Mouse (Mus musculus) left cerebral cortex, adult 9 months (tissue): ENCODE measurements around the gene Rab11fip5.
A peak's percentile ranks its signal among the peaks of the same experiment; 100 is the strongest.

Experiments
- DNase-seq, 2 experiments: peaks; one replicate each; pipeline ENCODE4 v3.0.0; 2022; ENCODE audit warnings: low spot score in 2 of 2

Rab11fip5 gene

DNA sequence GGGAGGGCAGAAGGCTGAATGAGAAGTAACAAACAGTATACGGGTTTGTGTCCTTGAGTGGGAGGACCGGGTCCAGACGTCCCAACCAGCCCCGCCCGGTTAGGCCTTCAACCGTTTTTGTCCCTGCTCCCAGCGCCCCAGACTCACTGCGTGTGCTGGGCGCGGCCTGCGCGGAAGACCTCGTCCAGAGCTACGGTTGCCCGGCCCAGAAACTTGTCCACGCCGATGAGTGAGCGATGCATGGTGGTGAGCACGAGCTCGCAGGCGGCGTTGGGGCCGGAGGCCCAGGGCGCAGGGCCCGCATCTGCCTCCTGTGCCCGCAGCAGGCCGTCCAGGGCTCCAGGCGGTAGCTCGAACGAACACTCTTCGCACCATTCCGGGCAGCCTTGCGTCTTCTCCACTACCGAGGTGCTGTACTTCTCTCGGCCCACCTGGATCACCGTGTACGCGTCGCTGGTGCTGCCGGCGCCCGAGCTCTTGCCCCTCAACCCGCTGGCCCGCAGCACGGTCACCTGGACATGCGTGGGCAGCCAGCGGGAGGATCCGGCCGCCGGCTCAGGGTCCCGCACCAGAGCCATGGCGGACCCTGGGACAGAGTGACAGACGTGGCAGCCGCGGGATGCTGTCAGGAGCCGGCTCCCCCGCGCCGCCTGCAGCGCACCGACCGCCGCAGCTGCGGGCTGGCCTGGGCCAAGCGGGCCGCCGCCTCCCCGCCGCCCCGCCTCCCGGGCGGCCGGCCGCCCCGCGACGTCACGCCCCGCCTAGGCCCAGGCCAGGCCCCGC, at the start of gene Rab11fip5:
Rab11fip5 (minus strand) TSS at position 684 of the 783 bp plus-strand sequence.
- DNase-seq, result no peak

DNA sequence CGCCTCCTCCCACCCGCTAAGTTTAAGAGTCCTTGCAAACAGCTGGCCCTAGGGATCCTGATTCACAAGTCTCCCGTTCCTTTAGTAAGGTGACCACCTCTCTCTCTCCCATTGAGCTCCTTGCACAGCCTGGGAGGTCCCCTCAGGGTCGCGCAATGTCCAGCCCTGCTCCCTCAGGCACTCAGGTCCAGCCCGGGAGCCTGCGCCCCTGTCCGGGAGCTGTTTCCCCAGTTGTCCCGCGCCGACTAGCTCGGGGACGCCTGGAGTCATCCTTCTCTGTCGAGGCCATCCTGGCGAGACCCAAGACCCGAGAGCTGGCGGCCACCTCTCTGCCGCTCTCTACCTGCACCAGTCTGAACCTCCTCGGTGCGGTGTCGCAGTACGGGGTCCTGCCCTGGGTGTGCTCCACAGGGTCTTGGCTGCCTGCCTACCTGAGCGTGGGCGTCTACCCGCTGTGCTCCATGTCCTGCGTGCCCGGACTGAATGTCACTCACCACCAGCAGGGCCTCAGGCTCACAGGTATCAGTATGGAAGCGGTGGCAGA, 49.5 kb upstream of the Rab11fip5 start, which contains the start of gene Noto:
Noto (plus strand) TSS at position 51 of the 544 bp plus-strand sequence.
- DNase-seq, result no peak

DNA sequence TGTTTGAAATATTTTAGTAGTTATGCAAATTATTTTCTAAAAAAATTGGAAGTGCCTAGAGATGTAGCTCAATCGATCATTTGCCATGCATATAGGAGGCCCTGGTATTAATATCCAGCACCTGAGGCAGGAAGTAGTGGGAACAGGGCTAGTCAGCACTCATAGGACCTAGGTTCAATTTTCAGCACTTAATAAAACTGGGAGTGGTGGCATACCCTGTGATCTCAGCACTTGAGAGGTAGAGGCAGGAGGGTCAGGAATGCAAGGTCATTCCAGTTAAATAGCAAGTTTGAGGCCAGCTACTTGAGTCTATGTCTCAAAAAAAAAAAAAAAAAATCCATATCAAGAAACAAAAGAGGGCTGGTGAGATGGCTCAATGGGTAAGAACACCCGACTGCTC, 44.7 kb upstream of the Rab11fip5 start:
- DNase-seq, result no peak

DNA sequence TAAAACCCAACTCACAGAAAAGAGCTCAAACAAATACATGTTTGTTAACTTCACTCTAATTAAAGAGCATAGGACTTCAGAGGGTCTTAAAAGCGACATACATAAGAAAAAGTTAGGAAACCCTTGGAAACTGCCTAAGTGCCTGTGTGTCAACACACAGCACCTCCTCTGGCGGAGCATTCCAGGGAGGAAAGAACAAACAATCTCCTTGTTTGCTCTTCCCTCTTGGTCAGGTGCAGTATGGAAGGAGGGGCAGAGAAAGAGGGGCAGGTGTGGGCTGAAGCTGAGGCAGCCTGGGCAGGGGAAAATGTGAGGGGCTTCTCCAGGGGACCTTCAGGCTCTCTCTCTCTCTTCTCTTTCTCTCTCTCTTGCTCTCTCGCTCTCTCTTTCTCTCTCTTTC, 41.4 kb upstream of the Rab11fip5 start:
- no peak for DNase-seq

DNA sequence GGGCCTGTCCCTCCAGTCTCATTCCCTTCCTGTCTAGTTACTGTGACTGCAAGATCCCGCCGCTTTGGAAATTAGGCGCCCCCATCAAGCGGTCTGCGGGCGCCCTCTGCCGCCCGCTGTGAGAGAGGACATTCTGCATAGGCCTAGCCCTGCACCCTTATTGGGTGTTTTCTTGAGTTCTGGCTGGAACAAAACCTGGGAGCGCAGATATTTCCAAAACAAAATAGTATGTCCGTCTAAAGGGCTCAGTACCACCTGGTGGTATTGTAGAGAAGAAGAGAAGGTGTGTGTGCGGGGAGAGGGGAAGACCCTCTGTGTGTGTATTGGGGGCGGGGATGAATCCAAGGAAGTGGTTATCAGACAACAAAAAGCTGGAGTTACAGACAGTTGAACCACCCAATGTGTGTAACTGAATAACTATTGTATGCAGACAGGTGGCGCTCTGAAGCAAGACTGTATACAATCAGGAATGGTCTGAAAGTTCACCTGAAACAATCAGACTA, 36.4 kb upstream of the Rab11fip5 start:
- DNase-seq, result peak in 1 of 2 experiments; percentile 42

DNA sequence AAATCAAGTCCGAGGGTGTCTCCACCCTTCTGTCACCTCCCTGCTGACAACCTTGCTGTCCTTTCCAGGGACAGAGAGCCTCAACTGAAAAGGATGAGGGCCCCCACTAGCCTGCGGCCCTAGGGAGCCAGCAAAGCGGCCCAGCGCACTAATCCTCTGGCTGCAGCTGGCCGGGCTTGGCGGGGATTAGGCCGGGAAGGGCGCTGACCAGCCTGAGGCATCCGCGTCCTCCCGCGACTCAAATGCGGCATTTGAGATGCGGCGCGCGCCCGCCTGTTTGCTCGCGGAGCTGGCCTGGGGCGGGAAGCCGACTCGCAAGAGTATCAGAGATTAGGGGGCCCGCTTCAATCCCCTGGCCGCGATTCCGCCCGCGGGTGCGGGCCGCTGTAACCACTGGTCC, 34.6 kb upstream of the Rab11fip5 start:
- DNase-seq, result no peak

DNA sequence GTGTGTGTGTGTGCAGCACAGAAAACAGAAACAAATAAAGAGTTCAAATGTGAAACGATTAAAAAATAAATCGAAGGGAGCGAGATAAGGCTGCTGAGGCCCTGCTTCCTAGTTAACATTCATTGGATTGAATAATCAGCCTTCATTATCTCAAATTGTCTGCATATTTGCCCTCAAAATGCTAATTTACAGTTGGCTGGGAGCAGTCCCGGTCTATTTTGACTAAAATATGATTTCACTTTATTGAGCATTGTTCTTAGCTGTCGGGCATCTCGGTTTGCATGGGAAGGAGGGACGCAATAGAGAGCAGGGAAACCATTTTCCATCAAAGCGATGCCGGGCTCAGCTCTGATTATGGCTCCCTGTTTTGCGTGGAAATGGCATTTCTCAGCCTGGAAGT, 28.6 kb upstream of the Rab11fip5 start:
- no peak for DNase-seq

DNA sequence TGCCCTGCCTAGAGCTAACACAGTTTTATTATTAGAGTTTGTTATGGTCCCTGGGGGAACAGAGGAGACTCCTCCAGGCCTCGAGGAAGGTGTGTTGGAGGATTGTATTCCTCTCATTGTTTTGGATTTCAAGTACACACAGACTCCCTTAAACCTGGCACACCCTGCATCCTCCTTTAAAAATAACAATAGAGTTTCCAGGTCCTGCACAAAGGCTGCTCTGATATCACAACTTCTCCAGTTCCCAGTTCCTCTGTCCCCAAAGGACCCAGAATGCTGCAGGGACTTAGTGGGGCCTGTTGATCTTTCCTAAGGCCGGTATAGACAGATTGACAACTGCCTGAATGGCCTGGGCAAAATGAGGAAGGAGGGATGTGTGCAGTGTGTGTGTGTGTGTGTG, 28.2 kb upstream of the Rab11fip5 start:
- DNase-seq, result no peak

DNA sequence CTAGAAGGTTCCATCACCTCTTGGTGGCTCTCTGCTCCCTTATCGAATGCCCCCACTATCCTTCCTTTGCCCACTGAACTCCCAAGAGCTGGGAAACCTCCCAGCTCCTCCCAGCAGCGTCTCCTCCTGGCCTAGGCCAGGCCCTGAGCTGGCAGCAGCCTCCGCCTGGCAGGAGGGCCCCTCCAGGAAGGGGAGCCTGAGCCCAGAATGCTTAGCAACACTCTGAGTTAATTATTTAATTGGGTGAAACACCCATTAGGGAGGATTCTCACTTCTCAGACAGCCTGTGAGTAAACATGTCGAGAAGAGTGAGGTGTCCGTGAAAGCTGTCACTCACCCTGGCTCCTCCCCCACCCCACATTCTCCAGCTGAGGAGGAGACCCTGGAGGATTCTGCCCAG, 25.3 kb upstream of the Rab11fip5 start:
- no peak for DNase-seq

DNA sequence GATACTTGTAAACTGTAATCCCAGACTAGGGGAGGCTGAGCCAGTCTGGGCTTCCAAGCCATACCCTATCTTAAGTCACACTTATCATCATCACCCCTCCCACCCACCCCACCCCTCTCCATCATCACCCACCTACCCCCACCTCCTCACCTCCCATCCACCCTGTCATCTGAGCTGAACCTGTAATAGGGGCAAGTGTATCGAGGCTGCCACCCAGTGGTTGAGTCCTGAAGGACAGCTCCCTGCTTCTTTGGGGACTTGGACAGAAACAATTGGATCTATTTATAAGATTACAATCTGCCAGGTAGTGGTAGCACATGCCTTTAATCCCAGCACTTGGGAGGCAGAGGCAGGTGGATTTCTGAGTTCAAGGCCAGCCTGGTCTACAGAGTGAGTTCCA, 22.7 kb upstream of the Rab11fip5 start:
- peak in 1 of 2 experiments; percentile 56 for DNase-seq

DNA sequence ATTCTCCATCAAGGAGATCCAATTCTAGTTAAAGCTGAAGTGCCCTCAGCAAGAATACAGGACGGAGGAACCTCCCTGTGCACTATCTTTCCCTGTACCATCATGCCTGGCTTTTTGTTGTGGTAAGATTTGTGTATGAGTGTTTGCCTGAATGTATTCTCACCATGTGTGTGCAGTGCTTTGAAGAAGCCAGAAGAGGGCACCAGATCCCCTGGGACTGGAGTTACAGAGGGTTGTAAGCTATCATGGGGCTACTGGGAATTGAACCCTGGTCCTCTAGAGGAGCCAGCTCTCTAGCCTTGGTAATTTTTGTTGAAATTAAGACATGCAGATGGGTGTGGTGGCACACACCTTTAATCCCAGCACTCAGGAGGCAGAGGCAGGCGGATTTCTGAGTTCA, 20.9 kb upstream of the Rab11fip5 start:
- no peak for DNase-seq

DNA sequence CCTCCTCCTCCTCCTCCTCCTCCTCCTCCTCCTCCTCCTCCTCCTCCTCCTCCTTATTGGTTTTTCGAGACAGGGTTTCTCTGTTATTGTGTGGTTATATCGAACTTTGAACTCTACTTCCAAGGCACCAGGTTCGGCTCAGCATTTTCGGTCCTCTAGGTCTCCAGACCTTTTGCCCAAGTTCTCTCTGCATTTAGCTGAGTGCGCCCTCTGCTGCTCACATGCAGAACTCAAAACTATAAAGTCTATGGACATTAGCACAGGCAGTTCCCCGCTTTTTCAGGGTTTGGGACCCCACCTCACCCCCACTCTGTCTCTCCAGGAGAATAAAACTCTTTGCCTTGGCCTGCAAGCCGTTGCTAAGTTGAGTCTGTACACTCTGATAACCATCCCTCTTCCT, 17.4 kb upstream of the Rab11fip5 start:
- peak in 1 of 2 experiments; percentile 73 for DNase-seq

DNA sequence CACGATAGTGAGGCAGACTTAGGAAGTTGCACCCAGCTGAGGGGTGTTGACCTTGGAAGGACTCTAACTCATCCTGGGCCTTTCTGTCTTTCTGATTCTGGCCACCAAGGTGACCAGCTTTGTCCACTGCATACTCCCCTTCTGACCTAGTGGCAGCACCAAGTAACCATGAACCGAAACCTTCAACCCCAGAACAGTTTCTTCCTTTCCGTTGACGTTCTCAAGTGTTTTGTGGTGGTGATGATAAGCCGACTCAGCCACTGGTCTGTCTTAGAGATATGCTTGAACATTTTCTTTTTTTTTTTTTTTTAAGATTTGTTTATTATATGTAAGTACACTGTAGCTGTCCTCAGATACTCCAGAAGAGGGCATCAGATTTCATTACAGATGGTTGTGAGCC, 14.2 kb upstream of the Rab11fip5 start:
- no peak for DNase-seq

DNA sequence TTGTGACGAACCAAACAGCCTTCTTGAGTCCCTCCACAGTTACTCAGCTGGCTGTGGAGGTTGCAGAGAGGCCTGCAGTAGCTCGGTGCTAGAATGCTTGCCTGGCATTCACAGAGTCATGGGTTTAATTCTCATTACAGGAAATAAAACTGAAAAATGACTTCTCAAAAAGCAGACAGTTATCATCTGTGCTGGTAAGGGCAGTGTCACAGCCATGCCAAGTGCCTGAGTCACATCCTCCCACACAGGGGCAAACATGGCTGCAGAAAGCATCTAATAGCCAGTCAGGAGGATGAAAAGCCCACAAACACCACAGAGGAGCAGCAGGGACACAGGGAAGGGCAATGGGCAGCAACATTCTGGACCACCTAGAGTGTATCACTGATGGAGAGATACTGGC, 8.4 kb upstream of the Rab11fip5 start:
- DNase-seq, result no peak

DNA sequence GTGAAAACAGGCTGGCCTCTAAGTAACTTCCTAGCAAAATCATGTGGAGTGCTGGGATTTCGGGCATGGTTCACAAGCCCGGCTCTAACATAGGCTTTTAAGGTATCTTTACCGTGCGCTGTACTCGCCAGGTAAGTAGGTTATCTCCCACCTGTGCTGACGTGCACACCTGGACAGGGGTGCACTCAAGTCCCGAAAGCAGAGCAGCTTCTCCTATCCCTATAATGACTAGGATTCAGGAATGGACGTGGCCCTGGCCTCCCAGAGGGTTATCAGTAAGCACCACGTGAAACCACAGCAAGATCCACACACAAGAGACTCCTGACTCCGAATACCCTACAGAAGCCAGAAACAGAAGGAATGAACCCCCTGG, 7.2 kb upstream of the Rab11fip5 start:
- DNase-seq, result no peak

DNA sequence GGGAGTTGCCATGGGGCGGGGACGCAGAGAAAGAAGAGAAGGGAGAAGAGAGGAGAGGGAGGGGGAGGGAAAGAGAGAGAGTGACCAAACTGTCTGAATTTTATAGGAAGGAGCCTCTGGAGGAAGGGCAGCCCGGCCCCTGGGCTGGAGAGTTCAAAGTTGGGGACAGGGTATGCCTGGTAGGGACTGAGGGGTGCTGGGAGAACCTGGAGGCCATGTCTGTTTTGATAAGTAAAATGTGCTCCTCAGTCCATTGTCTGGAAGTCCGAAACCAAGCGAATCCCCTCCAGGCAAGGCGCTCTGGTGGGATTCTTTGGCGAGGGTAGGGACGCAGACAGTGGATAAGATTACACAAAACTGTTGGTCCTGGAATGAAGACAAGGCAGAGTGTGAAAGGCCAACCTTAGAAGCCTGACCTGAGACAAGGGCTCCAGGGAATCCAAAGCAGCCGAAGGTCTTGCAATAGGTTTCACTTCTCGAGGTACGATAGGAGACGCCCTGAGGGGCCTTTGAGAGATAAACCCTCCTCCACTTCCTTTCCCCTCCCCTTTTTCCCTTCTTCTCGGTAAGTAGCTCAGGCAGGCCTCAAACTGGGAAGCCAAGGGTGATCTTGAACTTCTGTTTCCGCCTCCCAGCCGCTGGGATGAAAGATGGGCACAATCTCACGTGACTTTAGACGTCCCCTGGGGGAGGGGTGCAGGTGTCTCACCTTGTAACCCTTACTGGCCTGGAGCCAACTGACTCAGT, 6.6 kb upstream of the Rab11fip5 start:
- DNase-seq, result no peak

DNA sequence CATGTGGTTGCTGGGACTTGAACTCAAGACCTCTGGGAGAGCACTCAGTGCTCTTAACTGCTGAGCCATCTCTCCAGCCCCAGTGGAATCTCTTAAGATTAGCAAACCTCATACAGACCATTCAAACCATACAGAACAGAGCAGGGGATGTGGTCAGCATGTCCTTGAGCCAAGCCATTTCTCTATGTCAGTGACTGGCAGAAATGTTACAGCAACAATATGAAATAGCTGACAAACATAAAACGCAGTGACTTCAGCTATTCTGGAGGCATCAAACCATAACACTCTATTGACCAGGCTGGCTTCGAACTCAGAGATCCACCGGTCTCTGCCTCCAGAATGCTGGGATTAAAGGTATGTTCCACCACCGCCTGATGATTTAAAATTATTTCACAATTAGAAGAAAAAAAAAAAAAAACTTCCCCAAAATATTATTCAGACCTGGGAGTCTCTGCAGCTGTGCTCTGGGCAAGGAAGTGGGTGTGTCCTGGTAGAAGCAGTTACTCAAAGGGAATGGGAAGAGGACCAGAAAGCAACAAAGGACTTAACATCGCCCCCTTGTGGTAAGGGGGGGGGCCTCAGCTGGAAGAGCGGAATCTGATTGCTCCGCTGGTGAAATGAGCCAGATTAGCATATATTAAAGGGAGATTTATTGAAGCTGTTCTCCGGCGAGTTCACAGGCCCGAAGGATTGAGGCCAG, 5.9 kb upstream of the Rab11fip5 start:
- peak in 1 of 2 experiments; percentile 90 for DNase-seq

DNA sequence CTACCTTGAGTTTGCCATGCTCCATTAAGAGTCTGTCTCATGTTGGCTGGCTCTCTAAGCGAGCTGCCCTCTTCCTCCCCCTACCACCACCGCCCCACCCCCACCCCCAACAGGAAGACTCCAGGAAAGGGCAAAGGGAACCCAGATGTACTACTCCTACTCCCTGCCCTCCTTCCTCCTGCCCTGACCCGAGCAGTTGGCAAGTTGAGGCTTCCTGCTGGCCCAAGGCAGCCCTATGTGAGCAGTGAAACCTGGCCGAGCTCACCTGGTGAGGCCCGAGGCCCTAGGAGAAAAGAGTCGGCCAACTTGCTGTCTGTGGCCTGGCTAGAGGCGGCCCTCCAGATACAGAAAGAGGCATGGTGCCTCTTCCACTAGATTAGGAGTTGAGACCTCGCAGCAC, 4.2 kb upstream of the Rab11fip5 start:
- DNase-seq, result no peak

DNA sequence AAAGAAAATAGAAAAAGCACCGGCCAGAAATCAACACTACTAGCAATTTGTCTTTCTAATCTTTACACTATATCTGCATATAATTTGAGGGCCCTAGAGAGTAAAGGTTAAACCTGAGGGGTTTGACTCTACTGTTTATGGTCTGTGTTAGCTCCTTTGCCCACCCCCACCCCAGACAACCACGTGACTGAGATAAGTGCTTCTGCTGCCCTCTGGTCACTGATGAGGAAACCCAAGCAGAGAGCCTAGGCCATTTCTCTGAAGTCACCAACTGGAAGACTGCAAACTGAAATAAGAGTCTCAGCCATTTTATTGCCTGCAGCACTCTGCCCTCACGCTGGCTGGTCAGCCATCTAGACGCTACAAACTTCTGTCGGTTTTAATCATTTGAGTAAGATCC, 3.4 kb upstream of the Rab11fip5 start:
- no peak for DNase-seq

DNA sequence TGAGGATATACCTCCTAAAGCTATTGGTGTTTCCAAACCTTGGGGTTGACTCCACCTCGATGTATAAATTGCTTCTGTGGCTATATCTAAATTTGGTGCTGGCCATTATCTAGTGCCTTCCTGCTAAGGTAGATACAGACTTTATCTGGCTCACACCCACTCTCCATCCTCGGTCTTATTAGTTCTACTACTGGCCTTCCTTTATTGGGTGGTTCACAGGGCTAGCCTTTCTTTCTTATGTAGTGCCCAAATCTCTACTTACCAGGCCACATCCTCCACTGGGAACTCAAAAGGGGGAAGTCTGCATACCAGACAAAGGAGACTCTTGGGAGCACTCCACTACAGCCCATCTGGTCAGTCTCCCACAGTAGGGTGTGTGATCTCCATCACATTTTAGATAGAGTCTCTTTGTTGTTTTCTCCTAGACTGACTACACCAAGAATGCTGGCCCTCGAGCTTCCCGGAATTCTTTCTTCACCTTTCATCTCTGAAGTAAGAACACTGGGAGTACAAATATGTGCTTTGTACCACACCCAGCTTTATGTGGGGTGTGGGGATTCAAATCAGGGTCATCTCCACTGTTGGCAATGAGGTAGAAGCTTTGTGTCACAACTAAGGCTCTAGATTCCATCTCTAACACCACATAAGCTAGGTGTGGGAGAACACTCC, 2.8 kb upstream of the Rab11fip5 start:
- DNase-seq, result no peak

DNA sequence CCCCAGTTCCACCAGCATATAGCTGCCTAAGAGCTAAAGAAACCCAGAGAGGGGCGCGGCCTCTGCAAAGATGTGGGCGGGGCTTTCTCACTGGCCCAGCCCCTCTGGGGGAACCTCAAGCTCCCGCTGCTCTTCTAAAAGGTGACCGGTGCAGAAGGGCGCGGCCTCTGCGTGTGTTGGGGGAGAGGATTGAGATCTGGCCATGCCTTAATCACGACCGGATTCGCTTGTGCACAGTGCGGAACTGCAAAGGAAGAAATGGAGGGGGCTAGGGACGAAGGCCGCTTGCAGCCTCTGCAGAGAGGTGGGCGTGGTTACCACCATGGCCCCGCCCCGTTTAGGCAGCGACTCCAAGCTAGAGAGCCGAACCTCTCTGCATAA, 290 bp upstream of the Rab11fip5 start:
- DNase-seq, result peak; percentile 87 to 96
